Mouse (Mus musculus) limb, embryonic 12.5 days (tissue): ENCODE measurements at regions not wholly inside any gene's neighbourhood (a gene's known extent, or its start where the extent isn't known, plus 50 kb on each side); places are given as distances from the start of the nearest gene placed in this dataset. TPM values are rescaled to one million over a fixed set of nuclear protein-coding genes. Genes with fewer than 3 reads are reported as not detected.

Source experiments
- ATAC-seq: fragments of 200-750 bp; cut with Nextera tagmentation; 2 replicates; pipeline ENCODE4 v1.8.0; 2017; ENCODE audit warnings: low read depth, moderate TSS enrichment; ENCODE audit not compliant: insufficient number of reproducible peaks, insufficient read depth, low FRiP score, low TSS enrichment
- H3K27ac ChIP-seq: fragments of 300-500 bp; sonication (generic); 2 replicates; pipeline ENCODE4 v1.5.1; 2016; ENCODE audit warnings: mild to moderate bottlenecking, moderate library complexity
- H3K27me3 ChIP-seq: fragments of 300-500 bp; sonication (generic); 2 replicates; pipeline ENCODE4 v1.6.1; 2016; ENCODE audit warnings: mild to moderate bottlenecking, moderate library complexity
- H3K36me3 ChIP-seq: fragments of 300-500 bp; sonication (generic); 2 replicates; pipeline ENCODE4 v1.6.1; 2016; ENCODE audit warnings: mild to moderate bottlenecking, moderate library complexity
- H3K4me1 ChIP-seq: fragments of 300-500 bp; sonication (generic); replicated peaks from 2 replicates; pipeline ENCODE4 v1.6.1; 2016
- H3K4me2 ChIP-seq: fragments of 300-500 bp; sonication (generic); 2 replicates; pipeline ENCODE4 v1.6.1; 2016; ENCODE audit warnings: mild to moderate bottlenecking, moderate library complexity
- H3K4me3 ChIP-seq: fragments of 300-500 bp; sonication (generic); replicated peaks from 2 replicates; pipeline ENCODE4 v1.5.1; 2016; ENCODE audit warnings: mild to moderate bottlenecking
- H3K9ac ChIP-seq: fragments of 300-500 bp; sonication (generic); replicated peaks from 2 replicates; pipeline ENCODE4 v1.6.1; 2016; ENCODE audit warnings: mild to moderate bottlenecking, moderate library complexity
- H3K9me3 ChIP-seq: fragments of 300-500 bp; sonication (generic); 2 replicates; pipeline ENCODE4 v1.6.1; 2016; ENCODE audit warnings: mild to moderate bottlenecking, moderate library complexity
- WGBS: fragments of 180-500 bp; shearing (Covaris S2); methylation state at CpG from one replicate; pipeline ENCODE4 v1.1.7; 2016; 5-methylcytosine and 5-hydroxymethylcytosine counted together
- microRNA-seq: library from miRNA; unstranded; fragments of <30 nt; microRNA quantifications from one replicate; pipeline ENCODE4, GENCODE M21; 2017

DNA sequence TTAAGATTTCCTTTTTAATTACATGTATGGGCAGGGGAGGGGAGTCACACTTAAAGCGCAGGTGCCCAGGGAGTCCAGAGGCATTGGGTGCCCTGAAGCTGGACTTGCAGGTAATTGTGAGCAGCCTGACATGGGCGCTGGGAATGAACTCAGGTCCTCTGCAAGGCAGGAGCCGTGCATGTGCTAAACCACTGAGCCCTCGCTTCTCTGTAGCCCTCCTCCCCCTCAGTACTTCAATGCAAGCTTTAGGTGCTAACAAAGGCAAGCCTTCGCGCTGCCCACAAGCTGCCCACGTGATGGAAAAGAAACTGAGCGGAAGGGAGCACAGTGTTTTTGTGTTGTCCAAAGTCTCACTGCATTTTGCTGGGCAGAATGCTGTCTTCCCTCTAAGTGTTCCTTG, 63.6 kb upstream of the Dapk1 start:
- no peaks in the 10 kb centered on the region for H3K27me3 ChIP-seq
- no peak for ATAC-seq
- WGBS: 55% methylated on average over 8 of the region's 8 CpGs

DNA sequence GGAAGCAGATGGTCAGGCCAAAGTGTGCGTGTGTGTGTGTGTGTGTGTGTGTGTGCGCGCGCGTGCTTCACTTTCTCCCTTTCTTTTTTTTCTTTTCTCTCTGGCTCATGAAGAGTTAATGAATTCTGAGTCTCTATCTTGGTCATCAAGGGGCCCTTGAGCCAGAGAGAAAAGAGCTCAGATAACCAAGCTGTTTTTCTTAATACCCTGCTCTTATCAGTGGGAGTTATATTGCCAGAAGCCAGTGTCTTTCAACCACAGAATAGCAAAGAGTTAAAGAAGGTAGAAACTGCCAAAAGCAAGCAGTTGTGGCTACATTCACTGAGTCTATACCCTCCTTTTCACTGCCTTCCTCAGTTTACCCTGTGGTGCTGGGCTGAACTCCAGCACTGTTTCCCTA, 60.6 kb upstream of the Dapk1 start:
- H3K4me2 ChIP-seq: no peak overlapping the region
- WGBS: 97% methylated on average over 5 of the region's 5 CpGs
- no peaks in the 10 kb centered on the region for H3K27me3 ChIP-seq
- no peak overlapping the region for H3K9ac ChIP-seq
- H3K4me3 ChIP-seq: no peak overlapping the region
- no peaks in the 10 kb centered on the region for H3K9me3 ChIP-seq
- H3K4me1 ChIP-seq: no peaks in the 10 kb centered on the region
- H3K36me3 ChIP-seq: no peaks in the 10 kb centered on the region
- no peak for ATAC-seq
- no peak overlapping the region for H3K27ac ChIP-seq

More for the DNA sequence above, 63.6 kb upstream of the Dapk1 start:
- Histone ChIP-seq H3K9ac (no peak overlapping the region), H3K4me1 (no peaks in the 10 kb centered on the region), H3K9me3 (no peaks in the 10 kb centered on the region), H3K36me3 (no peaks in the 10 kb centered on the region), H3K4me3 (no peak overlapping the region), H3K27ac (no peak overlapping the region), H3K4me2 (no peak overlapping the region)

DNA sequence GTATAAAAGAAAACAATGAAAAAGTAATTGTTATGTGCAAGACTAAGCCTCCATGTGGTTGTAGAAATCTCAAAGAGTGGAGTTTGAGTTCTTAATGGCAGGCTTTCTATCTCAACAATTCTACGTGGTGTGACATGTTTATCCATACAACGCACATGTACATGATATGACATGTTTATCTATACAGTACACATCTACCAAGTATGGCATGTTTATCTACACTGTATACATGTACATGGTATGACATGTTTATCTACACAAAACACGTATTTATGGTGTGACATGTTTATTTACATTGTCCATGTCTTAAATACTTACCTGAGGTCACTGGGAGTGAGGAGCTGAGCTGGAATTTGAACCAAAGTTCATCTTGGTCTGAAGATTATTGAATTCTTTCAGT, 57.4 kb upstream of the Dapk1 start:
- Histone ChIP-seq H3K4me2 (no peak overlapping the region), H3K4me1 (no peaks in the 10 kb centered on the region), H3K4me3 (no peak overlapping the region), H3K27ac (no peak overlapping the region), H3K9ac (no peak overlapping the region), H3K27me3 (no peaks in the 10 kb centered on the region), H3K9me3 (no peaks in the 10 kb centered on the region), H3K36me3 (no peaks in the 10 kb centered on the region)
- 92% methylated on average over 3 of the region's 3 CpGs for WGBS
- ATAC-seq: no peak

DNA sequence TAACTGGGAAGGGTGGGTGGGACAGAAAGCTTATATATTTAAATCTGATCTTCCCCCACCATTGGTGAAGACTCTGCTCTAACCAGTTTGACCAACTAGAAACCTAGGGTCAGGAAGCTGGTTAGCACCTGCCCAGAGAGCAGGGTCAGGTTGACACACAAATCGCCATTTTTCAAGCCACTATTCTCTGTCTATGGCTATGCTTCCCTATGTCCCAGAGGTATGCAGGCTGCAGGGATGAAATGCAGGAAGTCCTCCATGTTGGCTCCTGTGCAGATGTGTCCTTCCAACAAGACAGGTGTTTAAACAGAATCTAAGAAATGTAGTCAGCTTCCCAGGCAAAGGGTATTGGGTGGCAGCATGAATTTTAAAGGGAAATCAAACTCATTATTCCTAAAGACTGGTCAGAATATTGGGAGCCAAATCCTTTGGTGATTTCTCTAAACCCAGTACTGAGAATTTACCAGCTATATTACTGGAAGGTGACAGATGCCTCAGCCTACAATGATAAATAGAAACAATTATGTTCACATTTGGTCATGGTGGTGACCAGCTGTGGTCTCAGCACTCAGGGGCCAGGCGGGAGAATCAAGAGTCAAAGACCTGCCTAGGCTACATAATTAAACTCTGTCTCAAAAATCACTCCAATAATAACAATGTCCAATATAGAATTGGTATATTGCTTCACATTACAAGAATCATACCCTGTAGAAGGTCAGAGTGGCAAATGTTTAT, 55.6 kb upstream of the Dapk1 start:
- Histone ChIP-seq H3K27ac (no peak overlapping the region), H3K9me3 (no peaks in the 10 kb centered on the region), H3K4me3 (no peak overlapping the region), H3K4me2 (no peak overlapping the region), H3K36me3 (no peaks in the 10 kb centered on the region), H3K27me3 (no peaks in the 10 kb centered on the region), H3K9ac (no peak overlapping the region), H3K4me1 (no peaks in the 10 kb centered on the region)
- no peak for ATAC-seq
- 65% methylated on average over 2 of the region's 2 CpGs for WGBS

Small RNAs in the stretch of these regions (microRNA-seq; reads per million reads assigned to microRNA genes)
- not detected for gene Gm24999
- gene Gm25000: not detected
